Mouse (Mus musculus): ENCODE results near the gene Hilpda. TPM values are rescaled to one million over a fixed set of nuclear protein-coding genes. Genes with fewer than 3 reads are reported as not detected.

Hilpda gene
- polyA plus RNA-seq, 1 experiment from 2014 or later = 34.6 TPM

- no peak overlapping the region for H3K27ac ChIP-seq (replicated peaks)
- 36% methylated on average over 7 of the region's 7 CpGs for WGBS
- H3K4me1 ChIP-seq (replicated peaks) = 0 out of 2 replicates have a peak, but pooled peaks cover 4% of the 10 kb centered on the region
- ATAC-seq (ENCODE audit: low read depth) = no peak
- 0 out of 2 replicates have a peak overlapping the region, but pooled peaks have one; percentile 8 for H3K9ac ChIP-seq
- H3K4me3 ChIP-seq = no peak overlapping the region
- no peaks in the 10 kb centered on the region for H3K27me3 ChIP-seq
- H3K9me3 ChIP-seq = no peaks in the 10 kb centered on the region
- no peak overlapping the region for H3K4me2 ChIP-seq
- 0 out of 2 replicates have a peak, but pooled peaks cover 3% of the 10 kb centered on the region for H3K36me3 ChIP-seq
Observed at GRCm38 (mm10) chr6:29280671-29281070, 8.4 kb downstream of the Hilpda start.

- 76% methylated on average over 7 of the region's 7 CpGs for WGBS
- no peak overlapping the region for H3K4me2 ChIP-seq
- H3K9me3 ChIP-seq = no peaks in the 10 kb centered on the region
- H3K36me3 ChIP-seq = no peaks in the 10 kb centered on the region
- peaks cover 7% of the 10 kb centered on the region for H3K4me1 ChIP-seq (replicated peaks)
- no peak overlapping the region for H3K27ac ChIP-seq (replicated peaks)
- no peak for ATAC-seq (ENCODE audit: low read depth)
- no peaks in the 10 kb centered on the region; the same call in 1 of the 2 replicates for H3K27me3 ChIP-seq
- peak overlapping the region; percentile 38; the same call in 1 of the 2 replicates for H3K9ac ChIP-seq
- H3K4me3 ChIP-seq = no peak overlapping the region
Observed at GRCm38 (mm10) chr6:29286870-29287269, 14.6 kb downstream of the Hilpda start.

- ATAC-seq (ENCODE audit: low read depth) = no peak
- H3K27me3 ChIP-seq = no peaks in the 10 kb centered on the region; the same call in 1 of the 2 replicates
- WGBS = 31% methylated on average over 6 of the region's 6 CpGs
- H3K9me3 ChIP-seq = no peaks in the 10 kb centered on the region
- peaks cover 7% of the 10 kb centered on the region for H3K4me1 ChIP-seq (replicated peaks)
- H3K4me3 ChIP-seq = no peak overlapping the region
- H3K4me2 ChIP-seq = no peak overlapping the region
- H3K27ac ChIP-seq (replicated peaks) = no peak overlapping the region
- H3K9ac ChIP-seq = peak overlapping the region; percentile 38; the same call in 1 of the 2 replicates
- H3K36me3 ChIP-seq = no peaks in the 10 kb centered on the region
Observed at GRCm38 (mm10) chr6:29287481-29287880, 15.2 kb downstream of the Hilpda start.

- Histone ChIP-seq H3K27ac (replicated peaks) (no peak overlapping the region), H3K4me1 (replicated peaks) (peaks cover 7% of the 10 kb centered on the region), H3K4me2 (no peak overlapping the region), H3K4me3 (no peak overlapping the region), H3K9ac (no peak overlapping the region), H3K36me3 (no peaks in the 10 kb centered on the region), H3K9me3 (no peaks in the 10 kb centered on the region), H3K27me3 (no peaks in the 10 kb centered on the region; the same call in 1 of the 2 replicates)
- 54% methylated on average over 5 of the region's 5 CpGs for WGBS
- ATAC-seq (ENCODE audit: low read depth) = no peak
Observed at GRCm38 (mm10) chr6:29287944-29288343, 15.7 kb downstream of the Hilpda start.

- H3K27ac ChIP-seq (replicated peaks) = no peak overlapping the region
- ATAC-seq (ENCODE audit: low read depth) = no peak
- peaks cover 7% of the 10 kb centered on the region for H3K4me1 ChIP-seq (replicated peaks)
- H3K36me3 ChIP-seq = no peaks in the 10 kb centered on the region
- H3K9ac ChIP-seq = no peak overlapping the region
- 61% methylated on average over 6 of the region's 6 CpGs for WGBS
- H3K27me3 ChIP-seq = no peaks in the 10 kb centered on the region; the same call in 1 of the 2 replicates
- no peak overlapping the region for H3K4me2 ChIP-seq
- H3K9me3 ChIP-seq = no peaks in the 10 kb centered on the region
- H3K4me3 ChIP-seq = no peak overlapping the region
Observed at GRCm38 (mm10) chr6:29288651-29289050, 16.4 kb downstream of the Hilpda start.

- no peak overlapping the region for H3K4me2 ChIP-seq
- no peak overlapping the region for H3K4me3 ChIP-seq
- H3K4me1 ChIP-seq (replicated peaks) = no peaks in the 10 kb centered on the region
- no peaks in the 10 kb centered on the region for H3K27me3 ChIP-seq
- H3K9me3 ChIP-seq = no peaks in the 10 kb centered on the region
- no peak overlapping the region for H3K9ac ChIP-seq
- no peak overlapping the region for H3K27ac ChIP-seq (replicated peaks)
- ATAC-seq (ENCODE audit: low read depth) = no peak
- 78% methylated on average over 2 of the region's 2 CpGs for WGBS
- no peaks in the 10 kb centered on the region for H3K36me3 ChIP-seq
Observed at GRCm38 (mm10) chr6:29299112-29299511, 26.8 kb downstream of the Hilpda start.

GRCm38 (mm10) chr6:29303251-29303650 is 31.0 kb downstream of the Hilpda start:
- no peak for ATAC-seq (ENCODE audit: low read depth)
- Histone ChIP-seq H3K27me3 (no peaks in the 10 kb centered on the region), H3K4me2 (no peak overlapping the region), H3K9me3 (0 out of 2 replicates have a peak, but pooled peaks cover 2% of the 10 kb centered on the region), H3K4me3 (no peak overlapping the region), H3K27ac (replicated peaks) (no peak overlapping the region), H3K9ac (no peak overlapping the region), H3K4me1 (replicated peaks) (no peaks in the 10 kb centered on the region), H3K36me3 (no peaks in the 10 kb centered on the region)

- Histone ChIP-seq H3K27ac (replicated peaks) (no peak overlapping the region), H3K9ac (no peak overlapping the region), H3K27me3 (no peaks in the 10 kb centered on the region), H3K4me1 (replicated peaks) (no peaks in the 10 kb centered on the region), H3K36me3 (no peaks in the 10 kb centered on the region), H3K9me3 (0 out of 2 replicates have a peak, but pooled peaks cover 2% of the 10 kb centered on the region), H3K4me3 (no peak overlapping the region), H3K4me2 (no peak overlapping the region)
- 54% methylated on average over 5 of the region's 5 CpGs for WGBS
- ATAC-seq (ENCODE audit: low read depth) = no peak
Observed at GRCm38 (mm10) chr6:29303726-29304125, 31.4 kb downstream of the Hilpda start.

GRCm38 (mm10) chr6:29305462-29305861 is 33.2 kb downstream of the Hilpda start:
- WGBS = 91% methylated on average over 4 of the region's 4 CpGs

GRCm38 (mm10) chr6:29308846-29309605 is 36.7 kb downstream of the Hilpda start:
- Histone ChIP-seq H3K4me2 (no peak overlapping the region), H3K27me3 (no peaks in the 10 kb centered on the region), H3K4me1 (replicated peaks) (no peaks in the 10 kb centered on the region), H3K4me3 (no peak overlapping the region), H3K27ac (replicated peaks) (no peak overlapping the region), H3K9me3 (peaks cover 6% of the 10 kb centered on the region; the same call in 1 of the 2 replicates), H3K9ac (no peak overlapping the region), H3K36me3 (no peaks in the 10 kb centered on the region)
- ATAC-seq (ENCODE audit: low read depth) = no peak
- 88% methylated on average over 16 of the region's 16 CpGs for whole genome bisulfite sequencing

More at GRCm38 (mm10) chr6:29305462-29305861, 33.2 kb downstream of the Hilpda start:
- Histone ChIP-seq H3K9me3 (peaks cover 6% of the 10 kb centered on the region; the same call in 1 of the 2 replicates), H3K27ac (replicated peaks) (no peak overlapping the region), H3K27me3 (no peaks in the 10 kb centered on the region), H3K36me3 (no peaks in the 10 kb centered on the region), H3K4me1 (replicated peaks) (no peaks in the 10 kb centered on the region), H3K9ac (no peak overlapping the region), H3K4me2 (no peak overlapping the region), H3K4me3 (no peak overlapping the region)
- ATAC-seq (ENCODE audit: low read depth) = no peak

- no peaks in the 10 kb centered on the region for H3K36me3 ChIP-seq
- no peak overlapping the region for H3K4me3 ChIP-seq
- H3K27ac ChIP-seq (replicated peaks) = no peak overlapping the region
- no peak for ATAC-seq (ENCODE audit: low read depth)
- H3K9ac ChIP-seq = no peak overlapping the region
- 77% methylated on average over 14 of the region's 14 CpGs for WGBS
- no peak overlapping the region for H3K4me2 ChIP-seq
- no peaks in the 10 kb centered on the region for H3K27me3 ChIP-seq
- peaks cover 4% of the 10 kb centered on the region; the same call in 1 of the 2 replicates for H3K9me3 ChIP-seq
- no peaks in the 10 kb centered on the region for H3K4me1 ChIP-seq (replicated peaks)
Observed at GRCm38 (mm10) chr6:29313690-29314202, 41.5 kb downstream of the Hilpda start.

GRCm38 (mm10) chr6:29317286-29317685 is 45.0 kb downstream of the Hilpda start:
- Histone ChIP-seq H3K4me3 (no peak overlapping the region), H3K27me3 (no peaks in the 10 kb centered on the region), H3K9me3 (no peaks in the 10 kb centered on the region), H3K27ac (replicated peaks) (no peak overlapping the region), H3K36me3 (no peaks in the 10 kb centered on the region), H3K4me2 (no peak overlapping the region), H3K9ac (no peak overlapping the region), H3K4me1 (replicated peaks) (no peaks in the 10 kb centered on the region)
- no peak for ATAC-seq (ENCODE audit: low read depth)
- WGBS = 73% methylated on average over 2 of the region's 2 CpGs

Data from neural tube, embryonic 13.5 days (tissue).